Mouse (Mus musculus) embryonic facial prominence, embryonic 12.5 days (tissue): Measurements from ENCODE around the gene Map3k20. TPM values are rescaled to one million over a fixed set of nuclear protein-coding genes. Genes with fewer than 3 reads are reported as not detected.

Source experiments
- ATAC-seq: fragments of 200-750 bp; cut with Nextera tagmentation; 2 replicates; pipeline ENCODE4 v1.8.0; 2017; ENCODE audit not compliant: insufficient number of reproducible peaks, insufficient read depth, low FRiP score, low TSS enrichment
- H3K27ac ChIP-seq: fragments of 300-500 bp; sonication (generic); 2 replicates; pipeline ENCODE4 v1.5.1; 2016; ENCODE audit warnings: mild to moderate bottlenecking
- H3K27me3 ChIP-seq: fragments of 300-500 bp; sonication (generic); 2 replicates; pipeline ENCODE4 v1.6.1; 2016; ENCODE audit warnings: mild to moderate bottlenecking, moderate library complexity
- H3K36me3 ChIP-seq: fragments of 300-500 bp; sonication (generic); 2 replicates; pipeline ENCODE4 v1.6.1; 2016; ENCODE audit warnings: mild to moderate bottlenecking
- H3K4me1 ChIP-seq: fragments of 300-500 bp; sonication (generic); 2 replicates; pipeline ENCODE4 v1.6.1; 2016
- H3K4me2 ChIP-seq: fragments of 300-500 bp; sonication (generic); replicated peaks from 2 replicates; pipeline ENCODE4 v1.6.1; 2016; ENCODE audit warnings: mild to moderate bottlenecking, moderate library complexity
- H3K4me3 ChIP-seq: fragments of 300-500 bp; sonication (generic); 2 replicates; pipeline ENCODE4 v1.5.1; 2016; ENCODE audit warnings: mild to moderate bottlenecking
- H3K9ac ChIP-seq: fragments of 300-500 bp; sonication (generic); 2 replicates; pipeline ENCODE4 v1.6.1; 2016; ENCODE audit warnings: mild to moderate bottlenecking, moderate library complexity
- H3K9me3 ChIP-seq: fragments of 300-500 bp; sonication (generic); 2 replicates; pipeline ENCODE4 v1.6.1; 2016; ENCODE audit warnings: mild to moderate bottlenecking, moderate library complexity
- WGBS: fragments of 180-500 bp; shearing (Covaris S2); methylation state at CpG from one replicate; pipeline ENCODE4 v1.1.7; 2016; 5-methylcytosine and 5-hydroxymethylcytosine counted together
- polyA plus RNA-seq: library from polyadenylated mRNA; unstranded; fragments of >200 nt; fragmentation: Nextera tagmentation; extraction: Ambion mirVana; gene quantifications from 2 replicates; pipeline ENCODE4 v1.2.1, GENCODE M21; 2016

Gene Map3k20
- polyA plus RNA-seq, 1 experiment from 2014 or later = 10.9 TPM

GRCm38 (mm10) chr2:72284689-72285088 lies 748 bp upstream of the Map3k20 start:
- Histone ChIP-seq H3K4me3 (no peak overlapping the region), H3K36me3 (no peaks in the 10 kb centered on the region), H3K27me3 (no peaks in the 10 kb centered on the region), H3K9me3 (no peaks in the 10 kb centered on the region), H3K4me2 (no peak overlapping the region), H3K9ac (no peak overlapping the region), H3K27ac (no peak overlapping the region), H3K4me1 (no peaks in the 10 kb centered on the region)
- 79% methylated on average over 7 of the region's 7 CpGs for WGBS
- ATAC-seq = no peak

- no peak overlapping the region for H3K27ac ChIP-seq
- WGBS = 2% methylated on average over 58 of the region's 60 CpGs
- peak; percentile 47; the same call in 1 of the 2 replicates for ATAC-seq
These were observed 638 bp downstream of the Map3k20 start for GRCm38 (mm10) chr2:72285888-72286661.

GRCm38 (mm10) chr2:72287142-72287541 lies 1.7 kb downstream of the Map3k20 start:
- H3K4me3 ChIP-seq = no peak overlapping the region
- no peak overlapping the region for H3K27ac ChIP-seq
- no peak overlapping the region for H3K9ac ChIP-seq
- no peaks in the 10 kb centered on the region for H3K36me3 ChIP-seq
- no peak overlapping the region for H3K4me2 ChIP-seq
- H3K4me1 ChIP-seq = no peaks in the 10 kb centered on the region
- ATAC-seq = no peak
- no peaks in the 10 kb centered on the region for H3K27me3 ChIP-seq
- no peaks in the 10 kb centered on the region for H3K9me3 ChIP-seq
- 57% methylated on average over 4 of the region's 4 CpGs for WGBS

More at GRCm38 (mm10) chr2:72285888-72286661, 638 bp downstream of the Map3k20 start:
- H3K4me3 ChIP-seq = peak overlapping the region; percentile 88
- no peaks in the 10 kb centered on the region for H3K27me3 ChIP-seq
- H3K9me3 ChIP-seq = no peaks in the 10 kb centered on the region
- no peaks in the 10 kb centered on the region for H3K4me1 ChIP-seq
- peak overlapping the region; percentile 92 for H3K4me2 ChIP-seq
- no peaks in the 10 kb centered on the region for H3K36me3 ChIP-seq
- peak overlapping the region; percentile 92 for H3K9ac ChIP-seq

GRCm38 (mm10) chr2:72288932-72289534 lies 3.6 kb downstream of the Map3k20 start:
- no peak overlapping the region for H3K27ac ChIP-seq
- WGBS = 85% methylated on average over 11 of the region's 11 CpGs
- no peak overlapping the region for H3K4me3 ChIP-seq
- no peak overlapping the region for H3K4me2 ChIP-seq
- no peak for ATAC-seq
- no peaks in the 10 kb centered on the region for H3K4me1 ChIP-seq
- no peaks in the 10 kb centered on the region for H3K36me3 ChIP-seq
- H3K9me3 ChIP-seq = no peaks in the 10 kb centered on the region
- no peaks in the 10 kb centered on the region for H3K27me3 ChIP-seq
- no peak overlapping the region for H3K9ac ChIP-seq

- H3K4me1 ChIP-seq = no peaks in the 10 kb centered on the region
- WGBS = 86% methylated on average over 1 of the region's 1 CpGs
- H3K9me3 ChIP-seq = no peaks in the 10 kb centered on the region
- no peak for ATAC-seq
- H3K27ac ChIP-seq = no peak overlapping the region
- H3K9ac ChIP-seq = no peak overlapping the region
- H3K4me2 ChIP-seq = no peak overlapping the region
- H3K27me3 ChIP-seq = no peaks in the 10 kb centered on the region
- H3K4me3 ChIP-seq = no peak overlapping the region
- H3K36me3 ChIP-seq = no peaks in the 10 kb centered on the region
These were observed 5.7 kb downstream of the Map3k20 start for GRCm38 (mm10) chr2:72291103-72291502.

GRCm38 (mm10) chr2:72292573-72292972 lies 7.1 kb downstream of the Map3k20 start:
- 75% methylated on average over 8 of the region's 8 CpGs for WGBS
- Histone ChIP-seq H3K9me3 (no peaks in the 10 kb centered on the region), H3K27ac (no peak overlapping the region), H3K27me3 (no peaks in the 10 kb centered on the region), H3K4me1 (peaks cover 1% of the 10 kb centered on the region; the same call in 1 of the 2 replicates), H3K9ac (no peak overlapping the region), H3K4me3 (no peak overlapping the region), H3K36me3 (no peaks in the 10 kb centered on the region), H3K4me2 (no peak overlapping the region)
- no peak for ATAC-seq

- Histone ChIP-seq H3K4me1 (peaks cover 11% of the 10 kb centered on the region; the same call in 1 of the 2 replicates), H3K36me3 (no peaks in the 10 kb centered on the region), H3K27me3 (no peaks in the 10 kb centered on the region), H3K4me2 (no peak overlapping the region), H3K9me3 (no peaks in the 10 kb centered on the region), H3K4me3 (no peak overlapping the region), H3K27ac (no peak overlapping the region), H3K9ac (no peak overlapping the region)
- 47% methylated on average over 6 of the region's 6 CpGs for whole genome bisulfite sequencing
- no peak for ATAC-seq
These were observed 9.6 kb downstream of the Map3k20 start for GRCm38 (mm10) chr2:72294994-72295393.

- Histone ChIP-seq H3K36me3 (no peaks in the 10 kb centered on the region), H3K9ac (no peak overlapping the region), H3K4me2 (no peak overlapping the region), H3K27me3 (no peaks in the 10 kb centered on the region), H3K4me1 (peaks cover 11% of the 10 kb centered on the region; the same call in 1 of the 2 replicates), H3K27ac (peak overlapping the region; percentile 38; the same call in 1 of the 2 replicates), H3K9me3 (no peaks in the 10 kb centered on the region), H3K4me3 (no peak overlapping the region)
- 78% methylated on average over 10 of the region's 10 CpGs for WGBS
- ATAC-seq = no peak
These were observed 11.7 kb downstream of the Map3k20 start for GRCm38 (mm10) chr2:72296984-72297715.

GRCm38 (mm10) chr2:72297716-72298082 lies 12.3 kb downstream of the Map3k20 start:
- H3K4me3 ChIP-seq = no peak overlapping the region
- H3K36me3 ChIP-seq = no peaks in the 10 kb centered on the region
- H3K9ac ChIP-seq = no peak overlapping the region
- peak overlapping the region; percentile 38; the same call in 1 of the 2 replicates for H3K27ac ChIP-seq
- H3K9me3 ChIP-seq = no peaks in the 10 kb centered on the region
- no peak for ATAC-seq
- 43% methylated on average over 10 of the region's 10 CpGs for WGBS
- peaks cover 11% of the 10 kb centered on the region; the same call in 1 of the 2 replicates for H3K4me1 ChIP-seq
- H3K27me3 ChIP-seq = no peaks in the 10 kb centered on the region
- no peak overlapping the region for H3K4me2 ChIP-seq

- H3K9ac ChIP-seq = no peak overlapping the region
- no peak overlapping the region for H3K27ac ChIP-seq
- H3K4me2 ChIP-seq = no peak overlapping the region
- H3K36me3 ChIP-seq = no peaks in the 10 kb centered on the region
- H3K27me3 ChIP-seq = no peaks in the 10 kb centered on the region
- H3K4me1 ChIP-seq = peaks cover 11% of the 10 kb centered on the region; the same call in 1 of the 2 replicates
- WGBS = 63% methylated on average over 4 of the region's 4 CpGs
- H3K4me3 ChIP-seq = no peak overlapping the region
- ATAC-seq = no peak
- H3K9me3 ChIP-seq = no peaks in the 10 kb centered on the region
These were observed 13.0 kb downstream of the Map3k20 start for GRCm38 (mm10) chr2:72298406-72298805.

GRCm38 (mm10) chr2:72301194-72301916 lies 15.9 kb downstream of the Map3k20 start:
- H3K36me3 ChIP-seq = no peaks in the 10 kb centered on the region
- H3K9ac ChIP-seq = no peak overlapping the region
- no peaks in the 10 kb centered on the region for H3K9me3 ChIP-seq
- whole genome bisulfite sequencing = 88% methylated on average over 9 of the region's 9 CpGs
- no peak overlapping the region for H3K4me3 ChIP-seq
- no peak overlapping the region for H3K4me2 ChIP-seq
- H3K4me1 ChIP-seq = peaks cover 17% of the 10 kb centered on the region; the same call in 1 of the 2 replicates
- ATAC-seq = no peak
- no peaks in the 10 kb centered on the region for H3K27me3 ChIP-seq
- no peak overlapping the region for H3K27ac ChIP-seq
